Mouse (Mus musculus) B cell, adult 67 days (primary cell): ENCODE measurements around the gene Pan3. TPM values are rescaled to one million over a fixed set of nuclear protein-coding genes. Genes with fewer than 3 reads are reported as not detected.

Experiments
- total RNA-seq, 2 experiments: library from RNA; stranded (reverse); gene quantifications; 4 replicates each; pipeline ENCODE4 v1.2.4; 2023

Gene Pan3
- total RNA-seq, result 100 to 1,000 TPM; 369 to 411 TPM

GRCm38 (mm10) chr5:147429535-147430305, at the start of gene Pan3:
Gene Pan3, plus strand, starts transcription at chr5:147430161.

GRCm38 (mm10) chr5:147399843-147400504, 30.0 kb upstream of the Pan3 start, which contains the start of gene Flt3:
Gene Flt3, minus strand, starts transcription at chr5:147400489.

Other genes with a start within 250 kb of the Pan3 start
- not detected for gene Gsx1, start 241.5 kb upstream of the Pan3 start, total RNA-seq
- gene Pdx1, start 160.2 kb upstream of the Pan3 start, total RNA-seq, result not detected
- gene Cdx2, start 122.9 kb upstream of the Pan3 start, total RNA-seq, result not detected
- gene Urad, start 107.7 kb upstream of the Pan3 start, total RNA-seq, result not detected
- 1 to 10 TPM in 1 of 2 experiments, under 1 TPM in 1; 0.75 to 1.1 TPM for gene Flt3, start 29.7 kb upstream of the Pan3 start, total RNA-seq